Mouse (Mus musculus) 3T3-L1 (cell line): ENCODE measurements around the gene Klf12.
A peak's percentile ranks its signal among the peaks of the same experiment; 100 is the strongest.

Experiments used
- DNase-seq: peaks from one replicate; pipeline ENCODE4 v3.0.0-alpha.2; 2015; ENCODE audit warnings: low read depth, low spot score

The Klf12 gene

GRCm38 (mm10) chr14:100052876-100053275 is 231.6 kb downstream of the Klf12 start:
- DNase-seq: no peak

GRCm38 (mm10) chr14:100045431-100045830 is 239.0 kb downstream of the Klf12 start:
- no peak for DNase-seq

DNA sequence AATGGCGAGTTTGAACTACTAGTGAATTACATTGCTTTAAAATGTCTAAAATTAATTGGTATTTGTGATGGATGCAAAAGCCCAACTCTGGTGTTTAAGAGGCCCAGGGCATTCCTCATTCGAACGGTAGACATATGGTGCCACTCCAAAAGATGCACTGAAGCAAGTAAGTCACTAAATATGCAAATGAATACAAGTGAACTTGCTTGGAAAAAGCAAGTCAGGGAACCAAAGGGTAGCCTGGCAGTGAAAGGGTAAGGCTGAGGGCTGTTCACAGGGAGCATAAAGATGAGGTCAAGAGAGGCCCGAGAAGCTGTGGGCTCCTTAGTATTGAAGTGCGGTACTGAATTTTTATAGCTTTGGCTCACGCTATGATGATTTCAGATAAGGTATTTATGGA is 242.7 kb downstream of the Klf12 start:
- DNase-seq: no peak

DNA sequence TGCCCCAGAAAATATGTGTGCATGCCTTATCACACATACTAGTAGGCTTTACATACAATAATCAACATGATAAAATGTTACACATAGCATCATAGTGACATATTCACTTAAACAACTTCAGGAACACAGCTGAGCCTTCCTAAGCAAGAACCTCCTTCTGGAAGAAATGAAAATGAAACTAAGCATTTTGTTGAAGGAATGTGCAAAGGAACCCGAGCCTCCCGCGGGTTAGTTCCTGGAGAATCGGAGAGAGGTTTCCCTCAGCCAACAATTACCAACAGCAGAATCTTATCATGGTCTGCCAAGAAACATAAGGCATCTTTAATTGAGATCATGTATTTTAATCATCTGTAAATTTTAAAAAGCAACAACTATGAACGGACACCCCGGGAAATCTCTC is 257.8 kb downstream of the Klf12 start:
- DNase-seq: peak; percentile 4

- no peak for DNase-seq
Measured at GRCm38 (mm10) chr14:100017219-100017618, 267.3 kb downstream of the Klf12 start.

- DNase-seq: no peak
Measured at GRCm38 (mm10) chr14:100010525-100010924, 274.0 kb downstream of the Klf12 start.

DNA sequence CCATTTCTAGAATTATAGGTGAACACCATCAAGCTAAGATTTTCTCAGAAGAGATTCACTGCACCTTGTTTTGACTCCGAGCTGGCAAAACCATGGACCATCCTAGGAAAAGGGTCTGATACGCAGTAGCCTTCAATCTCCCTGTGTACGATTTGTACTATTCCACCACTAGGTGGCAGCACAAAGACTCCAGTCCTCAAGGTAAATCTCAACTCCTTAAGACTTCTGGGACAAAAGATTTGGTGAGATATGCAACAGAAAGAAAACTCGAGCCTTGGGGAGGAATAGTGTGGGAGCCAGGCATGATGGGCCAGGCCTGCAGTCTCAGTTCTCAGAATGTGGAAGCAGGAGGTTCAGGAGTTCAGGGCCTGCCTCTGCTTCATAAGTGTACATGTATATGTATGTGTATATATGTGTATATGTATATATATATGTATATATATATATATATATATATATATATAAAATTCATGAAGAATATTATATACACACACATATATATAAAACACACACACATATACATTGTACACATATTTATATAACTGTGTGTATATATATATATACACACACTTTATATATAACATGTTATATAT is 274.6 kb downstream of the Klf12 start:
- DNase-seq: peak; percentile 74

- no peak for DNase-seq
Measured at GRCm38 (mm10) chr14:99983510-99983909, 301.0 kb downstream of the Klf12 start.

DNA sequence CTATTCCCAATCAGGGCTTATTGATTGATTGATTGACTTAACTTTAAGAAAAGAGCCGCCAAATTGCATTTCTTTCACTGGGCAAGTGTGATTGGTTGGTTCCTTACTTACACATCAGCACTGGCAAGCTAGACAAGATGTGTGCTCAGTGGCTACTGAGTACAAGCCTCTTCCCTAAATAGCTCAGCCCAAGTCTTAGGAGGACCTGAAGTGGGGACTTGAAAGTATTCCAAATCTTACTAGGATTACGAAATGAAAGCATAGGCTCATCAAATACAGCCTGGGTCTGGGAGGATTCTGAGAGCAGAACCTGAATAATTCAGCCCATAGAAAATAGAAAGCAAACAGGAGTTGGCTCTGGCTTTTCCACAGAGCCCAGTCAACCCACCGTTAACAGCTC is 303.3 kb downstream of the Klf12 start:
- DNase-seq: no peak

DNA sequence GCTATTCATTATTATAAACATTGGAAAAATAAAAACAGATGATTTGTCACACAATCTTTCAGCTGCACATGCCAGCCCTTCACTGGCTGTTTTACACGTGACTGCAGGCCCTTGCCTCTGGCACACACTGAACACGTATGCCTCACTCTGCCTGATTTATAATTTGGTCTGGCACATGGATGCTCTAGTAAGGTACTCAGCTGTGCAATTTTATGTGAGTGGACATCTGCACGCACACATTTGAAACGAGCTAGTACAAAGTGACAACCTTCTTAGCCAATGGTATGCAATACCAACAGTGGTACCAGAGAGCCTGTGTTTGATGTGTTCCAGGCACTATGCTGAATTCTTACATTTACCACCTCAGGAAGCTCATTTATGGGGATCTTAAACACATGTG is 316.6 kb downstream of the Klf12 start:
- DNase-seq: no peak

DNA sequence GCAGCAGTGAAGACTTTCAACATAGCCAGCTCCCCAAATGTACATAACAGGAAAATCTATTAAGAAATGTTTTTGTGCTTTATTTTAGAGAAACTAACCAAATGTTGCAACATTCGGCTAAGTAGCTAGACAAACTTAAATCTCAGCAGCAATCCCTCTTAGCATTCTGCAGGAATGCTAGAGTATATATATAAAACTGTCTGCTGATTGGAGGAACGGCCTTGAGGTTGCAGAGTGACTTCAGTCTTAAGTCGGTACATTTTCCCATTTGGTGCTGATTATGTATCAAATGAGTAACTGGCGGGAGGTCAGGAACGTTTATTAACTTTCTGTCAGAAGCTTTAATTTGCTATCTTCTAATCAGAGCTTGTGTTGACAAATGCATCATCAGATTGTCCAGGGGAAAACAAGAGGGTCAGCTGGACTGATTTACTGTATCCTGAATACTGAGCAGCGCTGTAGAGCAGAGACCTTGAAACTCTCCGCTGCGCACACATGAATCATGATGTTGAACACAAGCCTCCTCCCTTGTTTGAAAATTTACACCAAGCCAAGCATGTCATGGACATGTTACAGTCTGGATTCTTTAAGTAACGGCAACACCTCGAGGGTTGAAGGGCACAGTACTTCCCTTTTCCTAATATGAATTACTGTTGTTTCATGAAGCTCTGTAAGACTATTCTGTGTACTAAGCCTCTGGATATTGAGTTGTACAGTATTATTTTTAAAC is 323.8 kb downstream of the Klf12 start:
- no peak for DNase-seq

- DNase-seq: no peak
Measured at GRCm38 (mm10) chr14:99955133-99955532, 329.3 kb downstream of the Klf12 start.

- peak; percentile 5 for DNase-seq
Measured at GRCm38 (mm10) chr14:99944221-99945108, 340.0 kb downstream of the Klf12 start.

DNA sequence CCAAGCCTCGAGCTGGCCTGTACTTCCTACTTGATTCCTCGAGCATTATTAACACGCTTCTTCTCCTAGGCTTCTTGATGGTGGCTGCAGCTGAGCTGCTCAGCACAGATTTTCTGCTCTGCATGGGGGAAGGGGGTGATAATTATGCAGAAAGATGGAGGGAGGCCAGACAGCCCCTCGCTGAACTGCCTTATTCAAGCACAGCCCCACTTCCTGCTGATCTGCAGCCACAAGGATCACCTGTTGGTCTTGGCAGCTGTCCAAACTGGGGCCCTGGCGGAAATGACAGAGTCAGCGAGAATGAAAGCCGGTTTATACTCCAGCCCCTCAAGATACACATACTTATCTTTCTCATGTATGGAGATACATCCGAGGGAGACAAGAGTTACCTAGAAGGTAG is 341.3 kb downstream of the Klf12 start:
- no peak for DNase-seq

GRCm38 (mm10) chr14:99933456-99933855 is 351.0 kb downstream of the Klf12 start:
- DNase-seq: no peak

GRCm38 (mm10) chr14:99931879-99932278 is 352.6 kb downstream of the Klf12 start:
- peak; percentile 86 for DNase-seq

DNA sequence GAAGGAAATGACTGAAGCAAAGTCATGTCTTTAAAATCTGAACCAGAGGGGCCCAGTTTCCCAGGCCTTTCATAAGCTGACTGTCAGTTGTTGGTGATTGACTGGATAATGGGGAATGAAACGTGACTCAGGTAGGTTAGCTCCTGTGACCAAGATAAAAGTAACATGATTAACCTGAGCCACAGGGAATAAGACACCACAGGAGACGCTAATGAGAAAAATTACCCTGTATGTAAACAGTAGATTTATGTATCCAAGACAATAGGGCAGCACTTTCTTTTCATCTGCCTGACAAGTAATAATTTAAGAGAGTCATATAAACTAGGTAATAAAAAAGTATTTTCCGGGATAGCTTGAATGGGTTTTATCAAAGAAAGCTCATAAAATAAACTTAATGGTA is 372.6 kb downstream of the Klf12 start:
- DNase-seq: no peak

- no peak for DNase-seq
Measured at GRCm38 (mm10) chr14:99910876-99911275, 373.6 kb downstream of the Klf12 start.

DNA sequence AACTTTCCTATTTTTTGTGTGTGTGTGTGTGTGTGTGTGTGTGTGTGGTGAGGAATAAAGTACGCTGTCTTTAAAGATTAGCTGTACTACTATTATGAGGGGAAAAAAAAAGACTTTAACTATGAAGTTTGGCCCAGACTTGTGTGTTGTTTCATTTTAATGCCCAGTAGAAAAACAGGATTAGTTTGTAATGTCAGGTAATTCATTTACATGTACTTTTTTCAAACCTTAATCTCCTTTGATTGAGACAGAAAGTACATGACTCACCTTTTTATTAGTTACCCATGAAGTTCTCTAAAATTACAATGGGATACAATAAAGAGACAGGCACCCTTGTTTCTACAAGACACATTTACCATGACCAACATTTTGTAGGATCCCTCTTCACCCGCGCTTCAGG is 383.6 kb downstream of the Klf12 start:
- no peak for DNase-seq

GRCm38 (mm10) chr14:99898861-99899260 is 385.6 kb downstream of the Klf12 start:
- DNase-seq: no peak

- peak; percentile 85 for DNase-seq
Measured at GRCm38 (mm10) chr14:99894708-99895383, 389.6 kb downstream of the Klf12 start.

DNA sequence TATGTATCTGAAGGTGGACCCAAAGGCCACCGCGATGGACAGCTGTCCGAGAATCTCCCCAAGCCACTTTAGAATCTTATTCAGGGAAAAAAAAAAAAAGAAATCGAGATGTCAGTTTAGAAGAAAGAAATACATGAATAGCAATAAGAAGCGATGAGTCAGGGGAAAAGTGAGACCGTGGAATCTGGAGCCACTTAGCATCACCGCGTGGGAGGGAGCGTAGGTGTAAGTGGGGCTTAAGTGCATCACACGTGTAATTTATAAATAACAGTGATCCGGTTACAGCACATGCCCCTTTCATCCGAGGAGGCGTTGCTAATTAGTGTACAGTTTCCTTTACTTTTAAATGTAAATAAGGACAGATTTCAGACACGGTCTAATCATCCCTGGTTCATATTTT is 390.4 kb downstream of the Klf12 start:
- no peak for DNase-seq
